ENCODE assay signal across 11 mouse cellular contexts in the genomic region with DNA sequence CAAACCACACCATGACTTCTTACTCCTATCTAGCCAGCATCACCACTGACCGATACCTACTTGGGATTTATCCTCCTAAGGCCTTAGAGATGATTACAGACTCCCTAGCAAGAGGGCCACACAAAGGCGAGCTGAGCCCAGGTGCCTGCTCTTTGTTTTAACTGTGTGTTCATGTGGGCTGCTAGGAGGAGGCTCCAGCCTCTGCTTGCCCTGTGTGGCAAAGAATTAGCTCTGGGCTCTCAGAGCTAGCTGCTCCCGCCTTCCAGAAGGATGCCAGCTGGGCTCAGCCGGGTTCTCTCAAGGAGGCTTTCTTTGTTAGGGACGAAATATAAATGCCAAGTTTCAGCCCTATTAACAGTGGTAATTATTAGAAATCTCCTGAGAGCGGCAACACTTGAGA. TPM values are rescaled to one million over a fixed set of nuclear protein-coding genes. Genes with fewer than 3 reads are reported as not detected.
DNase-seq lines count a peak whose midpoint lies in the region; ATAC-seq and TF ChIP-seq lines count a peak whose summit lies in the region.
"Had no signal": no experiment of that assay in that cellular context is flagged by ENCODE, and none has a peak within 500 bp of the region (broad histone marks: within the 10 kb centered on the region; RNA-seq: fewer than 3 reads in every experiment).

No protein-coding gene starts in this region.

- H3K9me3 ChIP-seq in kidney, postnatal 0 days (replicated peaks; ENCODE audit: low read length): no peaks in the 10 kb centered on the region
- H3K9me3 ChIP-seq in embryonic facial prominence, embryonic 14.5 days (ENCODE audit: control insufficient read depth, low read length): no peaks in the 10 kb centered on the region
- H3K9me3 ChIP-seq in forebrain, embryonic 15.5 days: no peaks in the 10 kb centered on the region
- H3K9me3 ChIP-seq in midbrain, embryonic 13.5 days: no peaks in the 10 kb centered on the region
- H3K9me3 ChIP-seq: liver, embryonic 13.5 days had no signal

- H3K4me3 ChIP-seq in kidney, postnatal 0 days (replicated peaks; ENCODE audit: low read depth, low read length): no peak overlapping the region
- no peak overlapping the region for H3K4me3 ChIP-seq in embryonic facial prominence, embryonic 14.5 days (ENCODE audit: low read depth, low read length)
- H3K4me3 ChIP-seq in forebrain, embryonic 15.5 days: no peak overlapping the region
- no peak overlapping the region for H3K4me3 ChIP-seq in midbrain, embryonic 13.5 days (replicated peaks)
- H3K4me3 ChIP-seq: liver, embryonic 13.5 days had no signal

- H3K36me3 ChIP-seq in kidney, postnatal 0 days (ENCODE audit: insufficient read depth, low read length): peaks cover 28% of the 10 kb centered on the region
- H3K36me3 ChIP-seq in embryonic facial prominence, embryonic 14.5 days (ENCODE audit: control insufficient read depth, insufficient read depth, low read length): peaks cover 13% of the 10 kb centered on the region
- H3K36me3 ChIP-seq in forebrain, embryonic 15.5 days: peaks cover 18% of the 10 kb centered on the region
- peaks cover 41% of the 10 kb centered on the region for H3K36me3 ChIP-seq in midbrain, embryonic 13.5 days
- H3K36me3 ChIP-seq: liver, embryonic 13.5 days had no signal

- no peak for ATAC-seq in kidney, postnatal 0 days (replicated peaks; ENCODE audit: low FRiP score, low read depth)
- ATAC-seq in embryonic facial prominence, embryonic 14.5 days (ENCODE audit: low read depth): peak; percentile 58
- ATAC-seq in forebrain, embryonic 15.5 days (replicated peaks): peak; percentile 80
- ATAC-seq in midbrain, embryonic 13.5 days: peak; percentile 46; the same call in 1 of the 2 replicates

- H3K27ac ChIP-seq in kidney, postnatal 0 days: peak overlapping the region; percentile 27; the same call in 1 of the 2 replicates
- no peak overlapping the region for H3K27ac ChIP-seq in embryonic facial prominence, embryonic 14.5 days (replicated peaks; ENCODE audit: low read depth, low read length)
- peak overlapping the region; percentile 79 for H3K27ac ChIP-seq in forebrain, embryonic 15.5 days (replicated peaks)
- H3K27ac ChIP-seq in midbrain, embryonic 13.5 days: peak overlapping the region; percentile 68
- H3K27ac ChIP-seq: macrophage had no signal

- H3K9ac ChIP-seq in kidney, postnatal 0 days (ENCODE audit: low read depth, low read length): 0 out of 2 replicates have a peak overlapping the region, but pooled peaks have one; percentile 24
- H3K9ac ChIP-seq in embryonic facial prominence, embryonic 14.5 days (ENCODE audit: low read depth, low read length): peak overlapping the region; percentile 26; the same call in 1 of the 2 replicates
- H3K9ac ChIP-seq in forebrain, embryonic 15.5 days (replicated peaks): peak overlapping the region; percentile 28
- peak overlapping the region; percentile 52; the same call in 1 of the 2 replicates for H3K9ac ChIP-seq in midbrain, embryonic 13.5 days (replicated peaks)
- H3K9ac ChIP-seq: liver, embryonic 13.5 days had no signal

- no peak for TF ChIP-seq CTCF in kidney, postnatal 0 days (IDR thresholded peaks at IDR 0.05; ENCODE audit: low read depth)

- 45% methylated on average over 6 of the region's 6 CpGs for WGBS in kidney, postnatal 0 days
- 52% methylated on average over 6 of the region's 6 CpGs for WGBS in embryonic facial prominence, embryonic 14.5 days
- 12% methylated on average over 6 of the region's 6 CpGs for WGBS in forebrain, embryonic 15.5 days
- WGBS in midbrain, embryonic 13.5 days: 26% methylated on average over 6 of the region's 6 CpGs

- DNase-seq in kidney, postnatal 0 days (ENCODE audit: low spot score): no peak
- DNase-seq in kidney, adult 18-20 months: no peak
- peak; percentile 66 for DNase-seq in embryonic facial prominence, embryonic 14.5 days (ENCODE audit: low spot score)
- no peak for DNase-seq in adrenal gland, postnatal 36 days
- no peak for DNase-seq in spleen, postnatal 10 days (ENCODE audit: low spot score in 2 of 2)
- no peak for DNase-seq in layer of hippocampus, adult 8-10 months (ENCODE audit: low spot score in 2 of 2)
- DNase-seq: liver, embryonic 13.5 days; thymus, postnatal 25 days had no signal

- no peak overlapping the region for H3K4me2 ChIP-seq in kidney, postnatal 0 days (ENCODE audit: low read length)
- H3K4me2 ChIP-seq in embryonic facial prominence, embryonic 14.5 days (ENCODE audit: low read depth, low read length): 0 out of 2 replicates have a peak overlapping the region, but pooled peaks have one; percentile 19
- peak overlapping the region; percentile 15; the same call in 1 of the 2 replicates for H3K4me2 ChIP-seq in forebrain, embryonic 15.5 days (replicated peaks)
- peak overlapping the region; percentile 39 for H3K4me2 ChIP-seq in midbrain, embryonic 13.5 days (replicated peaks)
- H3K4me2 ChIP-seq: liver, embryonic 13.5 days had no signal

- peaks cover 42% of the 10 kb centered on the region for H3K4me1 ChIP-seq in kidney, postnatal 0 days (replicated peaks; ENCODE audit: insufficient read depth, low read length)
- H3K4me1 ChIP-seq in embryonic facial prominence, embryonic 14.5 days (ENCODE audit: control insufficient read depth, insufficient read depth, low read length): peaks cover 30% of the 10 kb centered on the region
- peaks cover 84% of the 10 kb centered on the region for H3K4me1 ChIP-seq in forebrain, embryonic 15.5 days
- H3K4me1 ChIP-seq in midbrain, embryonic 13.5 days (replicated peaks): peaks cover 63% of the 10 kb centered on the region

- no peaks in the 10 kb centered on the region for H3K27me3 ChIP-seq in kidney, postnatal 0 days (ENCODE audit: insufficient read depth, low read length)
- no peaks in the 10 kb centered on the region for H3K27me3 ChIP-seq in embryonic facial prominence, embryonic 14.5 days (replicated peaks; ENCODE audit: control insufficient read depth, insufficient read depth, low read length)
- no peaks in the 10 kb centered on the region for H3K27me3 ChIP-seq in forebrain, embryonic 15.5 days
- no peaks in the 10 kb centered on the region for H3K27me3 ChIP-seq in midbrain, embryonic 13.5 days
- H3K27me3 ChIP-seq: liver, embryonic 13.5 days had no signal

RNA-seq across cellular contexts. Expression of a gene that starts 14.4 kb away (rescaled TPM):
- 55.7 and 59.4 TPM in 2 replicates for polyA plus RNA-seq in kidney, postnatal 0 days (2015; fragmentation: Nextera tagmentation; extraction: Ambion mirVana)
- polyA plus RNA-seq in embryonic facial prominence, embryonic 14.5 days (2014; fragmentation: Nextera tagmentation; extraction: Ambion mirVana): 30.5 and 34.7 TPM in 2 replicates
- polyA plus RNA-seq in forebrain, embryonic 15.5 days (2015; fragmentation: Nextera tagmentation; extraction: Ambion mirVana): 87.4 and 90.5 TPM in 2 replicates
- polyA plus RNA-seq in midbrain, embryonic 13.5 days (2015; fragmentation: Nextera tagmentation; extraction: Ambion mirVana): 84.9 and 91.4 TPM in 2 replicates
- 100 to 1,000 TPM; 162 to 190 TPM for total RNA-seq in adrenal gland, postnatal 36 days (2021)
- 100 to 1,000 TPM; 117 to 134 (median 122) TPM for total RNA-seq in layer of hippocampus, adult 8-10 months (2022)
